Mouse (Mus musculus): ENCODE measurements around the gene Psmg1.

Gene Psmg1

GRCm38 (mm10) chr16:95958080-95958479 lies 32.7 kb downstream of the Psmg1 start:
- DNase-seq (ENCODE audit: low spot score), result no peak

GRCm38 (mm10) chr16:95956618-95957017 lies 34.1 kb downstream of the Psmg1 start:
- no peak for DNase-seq (ENCODE audit: low spot score)

- DNase-seq (ENCODE audit: low spot score), result no peak
Observed at GRCm38 (mm10) chr16:95955716-95956346, 34.9 kb downstream of the Psmg1 start.

- DNase-seq (ENCODE audit: low spot score), result no peak
Observed at GRCm38 (mm10) chr16:95954341-95954740, 36.4 kb downstream of the Psmg1 start.

GRCm38 (mm10) chr16:95953159-95953650 lies 37.6 kb downstream of the Psmg1 start:
- no peak for DNase-seq (ENCODE audit: low spot score)

- no peak for DNase-seq (ENCODE audit: low spot score)
Observed at GRCm38 (mm10) chr16:95951471-95951870, 39.3 kb downstream of the Psmg1 start.

GRCm38 (mm10) chr16:95945389-95946311 lies 45.1 kb downstream of the Psmg1 start:
- peak; percentile 89 for DNase-seq (ENCODE audit: low spot score)

- DNase-seq (ENCODE audit: low spot score), result no peak
Observed at GRCm38 (mm10) chr16:95943186-95943585, 47.6 kb downstream of the Psmg1 start.

DNA sequence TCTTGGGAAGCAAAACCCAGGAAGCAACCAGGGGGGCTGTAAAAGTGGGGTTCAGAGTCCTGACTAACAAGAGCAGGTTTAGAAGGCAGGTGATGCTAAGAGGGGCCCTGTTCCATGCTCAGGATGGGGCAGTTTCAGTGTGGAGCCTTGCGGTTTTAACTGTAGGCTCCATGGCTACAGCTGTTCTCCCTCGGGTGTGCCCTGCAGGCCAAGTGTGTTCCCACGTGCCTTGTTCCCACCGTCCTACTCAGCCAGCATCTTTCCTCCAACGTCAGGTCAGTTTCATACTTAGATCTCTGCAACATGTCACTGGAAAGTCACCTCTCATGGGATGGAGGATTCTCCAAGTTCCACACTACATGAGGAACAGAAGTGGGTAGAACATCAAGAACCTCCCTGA lies 49.2 kb downstream of the Psmg1 start:
- no peak for DNase-seq (ENCODE audit: low spot score)

DNA sequence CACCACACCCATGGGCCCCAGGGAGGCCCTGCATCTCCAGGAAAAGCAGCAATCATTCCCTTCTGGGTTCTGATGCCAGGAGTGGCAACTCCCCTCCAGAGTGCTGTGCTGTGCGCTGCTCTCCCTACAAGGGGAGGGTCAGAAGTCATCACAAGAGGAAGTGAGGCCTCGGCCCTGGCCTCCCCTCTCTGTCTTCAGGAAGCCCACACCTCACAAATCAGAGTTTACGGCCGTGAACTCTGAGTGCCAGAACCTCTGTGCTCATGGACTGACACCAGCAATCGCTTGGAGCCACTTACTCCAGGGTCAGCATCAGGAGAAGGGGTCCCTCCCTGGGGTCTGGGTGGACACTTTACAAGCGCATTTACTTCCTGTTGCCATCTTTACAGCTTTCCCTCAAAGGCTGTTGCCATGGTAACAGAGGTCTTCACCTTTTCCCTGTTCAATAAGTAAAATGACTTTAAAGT lies 55.2 kb downstream of the Psmg1 start:
- DNase-seq (ENCODE audit: low spot score), result no peak

DNA sequence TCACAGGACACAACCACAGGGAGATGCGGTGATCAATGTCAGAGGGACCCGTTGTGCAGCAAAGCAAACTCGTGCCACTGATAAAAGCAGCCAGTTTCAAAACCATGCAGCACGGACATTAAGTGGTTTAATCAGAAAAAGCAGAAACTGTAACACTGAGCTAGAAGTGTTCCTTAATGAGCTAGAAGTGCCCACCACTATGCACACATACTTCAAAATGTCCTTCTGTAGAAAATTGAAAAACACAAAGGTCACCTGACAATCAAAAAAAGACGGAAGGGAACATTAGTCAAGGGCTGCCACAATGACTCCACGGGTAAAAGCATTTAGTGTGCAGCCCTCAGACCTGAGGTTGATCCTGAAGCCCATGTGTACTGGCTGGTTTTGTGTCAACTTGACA lies 57.9 kb downstream of the Psmg1 start:
- DNase-seq (ENCODE audit: low spot score), result peak; percentile 32

DNA sequence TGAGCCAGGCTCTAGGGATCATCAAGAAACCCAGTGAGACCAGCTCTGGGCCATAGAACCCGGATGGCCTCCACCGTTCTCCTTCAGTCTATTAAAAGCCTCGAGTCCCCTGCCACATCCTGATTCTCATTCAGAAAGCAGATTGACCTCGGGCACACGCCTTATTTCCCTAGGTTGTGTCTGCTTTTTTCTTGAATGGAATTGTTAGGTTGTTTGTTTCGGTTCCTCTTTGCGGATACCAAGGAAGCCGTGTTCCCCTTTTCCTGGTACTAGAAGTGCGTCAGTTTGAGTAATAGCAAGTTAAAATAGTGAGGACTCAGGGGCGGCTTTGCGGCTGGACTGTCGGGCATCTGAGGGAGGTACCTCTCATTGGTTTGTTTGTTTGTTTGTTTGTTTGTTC lies 59.3 kb downstream of the Psmg1 start:
- DNase-seq (ENCODE audit: low spot score), result peak; percentile 46
